Mouse (Mus musculus) cerebellum, postnatal 10 days (tissue): Measurements from ENCODE around the gene Speg.
A peak's percentile ranks its signal among the peaks of the same experiment; 100 is the strongest.

Experiments used
- DNase-seq, 2 experiments: peaks; one replicate each; pipeline ENCODE4 v3.0.0; 2021; ENCODE audit warnings: mixed read lengths in 2 of 2

Gene Speg

DNA sequence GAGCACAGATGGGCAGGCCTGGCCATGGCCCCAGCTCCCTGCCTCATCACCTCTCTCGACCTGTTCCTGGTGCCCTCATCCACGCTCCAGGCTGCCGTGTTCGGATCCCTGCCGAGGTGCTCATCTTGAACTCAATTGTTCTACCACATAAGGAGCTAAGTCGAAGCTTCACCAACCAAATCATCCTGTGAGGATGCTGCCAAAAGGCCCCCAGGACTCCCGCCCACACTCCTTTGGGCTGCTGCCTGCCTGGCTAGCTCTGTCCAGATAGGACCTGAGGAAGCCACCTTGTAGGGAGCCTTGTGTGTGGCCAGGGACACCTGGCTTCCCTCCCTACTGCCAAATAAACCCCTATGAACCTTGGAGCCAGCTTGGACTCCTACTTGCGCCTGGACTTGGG, 67.7 kb downstream of the Speg start:
- peak; percentile 80 to 86 for DNase-seq

DNA sequence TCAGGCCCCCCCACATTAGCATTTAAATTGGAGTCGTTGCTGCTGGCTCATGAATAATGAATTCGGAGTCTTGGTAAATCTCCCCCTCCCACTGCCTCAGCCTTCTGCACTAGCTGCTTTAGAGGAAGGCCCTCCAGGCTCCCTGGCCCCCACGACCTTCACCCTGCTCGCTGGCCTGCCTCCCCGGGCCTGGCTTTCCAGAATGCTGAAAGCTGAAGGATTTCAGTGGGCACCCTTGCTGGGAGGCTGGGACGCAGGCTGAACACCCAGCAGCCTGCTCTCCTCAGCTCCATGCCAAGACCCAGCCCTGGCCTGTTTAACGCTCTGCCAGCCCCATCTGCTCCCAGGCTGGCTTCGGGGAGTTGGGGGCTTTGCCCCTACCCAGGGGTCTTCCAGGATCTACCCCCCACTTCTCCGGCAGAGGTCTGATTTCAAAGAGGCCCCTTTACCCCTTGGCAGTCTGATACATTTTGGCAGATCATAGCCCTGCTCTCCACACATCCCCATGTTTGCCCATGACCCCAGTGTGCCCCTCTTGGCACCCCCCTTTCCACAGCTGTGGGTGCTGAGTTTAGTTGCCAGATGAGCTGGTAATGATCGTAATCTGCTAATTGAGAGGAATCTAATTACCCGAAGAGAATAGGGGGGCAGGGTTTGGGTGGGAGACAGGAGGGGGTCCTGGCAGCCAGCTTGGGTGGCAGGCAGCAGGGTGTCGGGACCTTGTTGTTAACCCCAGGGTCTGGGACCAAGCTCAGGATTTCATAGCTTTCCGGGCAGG, 68.3 kb downstream of the Speg start:
- peak; percentile 80 to 89 for DNase-seq

DNA sequence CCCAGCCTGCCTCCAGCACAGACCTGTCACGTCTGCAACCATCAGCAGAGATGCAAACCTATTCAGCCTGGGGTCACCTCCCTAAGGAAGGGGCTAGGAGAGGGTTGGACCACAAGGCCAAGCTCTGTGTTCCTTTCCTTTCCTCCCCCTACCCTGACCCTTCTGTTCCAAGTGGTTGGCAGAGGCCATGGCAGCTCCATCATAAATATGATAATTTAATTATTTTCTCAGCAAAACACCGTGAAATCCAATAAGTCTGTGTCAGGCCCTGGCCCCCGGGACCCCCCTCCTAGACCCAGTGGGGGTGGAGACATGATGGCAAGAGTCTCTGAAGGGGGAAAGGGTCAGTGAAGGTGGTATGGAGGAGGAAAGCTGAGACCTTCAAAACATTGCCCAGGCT, 69.1 kb downstream of the Speg start:
- peak; percentile 57 to 63 for DNase-seq

DNA sequence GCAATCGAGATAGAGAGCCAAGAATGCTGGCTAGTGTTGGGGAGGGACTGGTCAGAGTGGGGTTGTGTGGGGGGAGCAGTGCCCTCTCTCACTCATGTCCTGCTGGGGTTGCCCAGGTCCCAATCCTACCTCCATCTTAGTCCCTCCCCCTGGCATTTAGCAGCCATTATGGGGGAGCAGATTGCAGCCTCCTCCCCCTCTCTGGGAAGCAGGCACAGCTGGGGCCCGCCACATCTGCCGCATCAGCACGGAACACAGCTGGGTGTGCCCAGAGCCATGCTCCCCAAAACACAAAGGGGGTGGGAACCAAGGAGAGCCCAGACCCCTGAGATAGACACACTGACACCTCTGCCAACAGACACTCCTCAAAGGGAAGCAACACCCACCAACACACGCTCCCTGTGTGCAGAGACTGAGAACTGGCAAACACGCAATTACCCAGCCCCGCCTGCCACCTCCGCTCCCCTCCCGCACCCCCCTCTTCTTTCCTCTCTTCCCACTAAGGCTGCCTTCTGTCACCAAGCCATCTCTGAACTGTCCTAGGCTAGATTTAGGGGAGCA, 70.1 kb downstream of the Speg start:
- DNase-seq = peak; percentile 55 to 61

GRCm38 (mm10) chr1:75445751-75446611, 70.9 kb downstream of the Speg start:
- peak; percentile 86 to 93 for DNase-seq

DNA sequence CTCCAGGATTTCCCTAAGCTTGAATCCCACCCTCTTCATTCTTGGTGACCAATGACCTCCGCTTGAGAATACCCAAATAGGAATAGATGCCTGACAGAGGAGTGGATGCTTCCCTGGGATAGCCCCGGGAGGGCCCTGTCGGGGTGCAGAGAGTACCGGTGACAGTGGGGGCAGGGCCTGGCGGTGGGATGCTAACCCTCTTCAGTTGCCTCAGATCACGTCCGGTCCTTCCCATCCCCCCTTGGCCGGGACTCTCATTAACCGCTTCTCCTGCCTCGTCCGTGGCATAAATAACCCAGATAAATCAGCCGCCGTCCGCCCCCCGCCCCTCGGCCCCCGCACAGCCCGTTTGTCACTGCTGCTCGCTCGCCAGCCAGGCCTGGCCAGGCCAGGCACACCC, 71.6 kb downstream of the Speg start:
- peak; percentile 38 to 48 for DNase-seq

DNA sequence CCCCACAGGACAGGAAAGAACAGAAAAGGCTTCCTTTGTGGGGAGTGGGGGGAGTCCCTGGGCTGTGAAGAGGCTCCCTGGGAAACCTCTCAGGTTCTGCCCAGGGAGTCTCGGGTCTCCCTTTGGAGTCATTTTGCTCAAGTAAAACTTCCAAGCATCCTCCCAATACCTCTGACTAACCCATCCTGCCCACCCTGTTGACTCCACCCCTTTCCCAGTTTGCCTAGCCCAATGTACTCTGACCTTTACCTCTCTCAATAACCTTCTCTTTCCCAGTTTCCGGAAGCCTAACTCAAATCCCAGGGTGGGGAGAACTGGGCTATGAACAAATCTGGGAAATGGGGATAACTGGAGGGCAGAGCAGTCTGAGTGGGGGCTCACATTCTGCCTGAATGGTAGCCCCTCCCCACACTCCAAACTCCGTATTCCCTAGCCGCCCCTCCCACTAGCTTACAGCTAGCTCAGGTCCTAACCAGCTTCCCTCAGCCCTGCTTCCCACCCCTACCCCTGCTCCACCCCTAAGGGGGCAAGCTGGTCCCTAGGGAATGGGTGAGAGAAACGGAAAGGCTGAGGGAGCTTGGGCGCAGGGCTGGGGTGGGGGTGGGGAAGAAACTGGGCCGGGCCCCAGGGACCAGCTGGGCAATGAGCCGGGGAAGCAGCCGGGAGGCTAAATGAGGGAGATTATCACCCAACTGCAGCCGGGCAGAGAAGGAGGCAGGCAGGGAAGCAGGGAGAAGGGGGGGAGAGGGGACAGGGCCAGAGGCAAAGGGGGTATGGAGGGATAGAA, 72.4 kb downstream of the Speg start:
- DNase-seq = peak; percentile 44 to 58

GRCm38 (mm10) chr1:75448052-75448431, 72.9 kb downstream of the Speg start:
- DNase-seq = peak in 1 of 2 experiments; percentile 17

GRCm38 (mm10) chr1:75448937-75449336, 73.8 kb downstream of the Speg start:
- DNase-seq = peak in 1 of 2 experiments; percentile 16

GRCm38 (mm10) chr1:75449377-75450135, 74.5 kb downstream of the Speg start:
- no peak for DNase-seq

GRCm38 (mm10) chr1:75450314-75451005, 75.4 kb downstream of the Speg start, which contains the start of gene Asic4:
Asic4 (plus strand) TSS chr1:75450436.
- peak in 1 of 2 experiments; percentile 24 for DNase-seq

DNA sequence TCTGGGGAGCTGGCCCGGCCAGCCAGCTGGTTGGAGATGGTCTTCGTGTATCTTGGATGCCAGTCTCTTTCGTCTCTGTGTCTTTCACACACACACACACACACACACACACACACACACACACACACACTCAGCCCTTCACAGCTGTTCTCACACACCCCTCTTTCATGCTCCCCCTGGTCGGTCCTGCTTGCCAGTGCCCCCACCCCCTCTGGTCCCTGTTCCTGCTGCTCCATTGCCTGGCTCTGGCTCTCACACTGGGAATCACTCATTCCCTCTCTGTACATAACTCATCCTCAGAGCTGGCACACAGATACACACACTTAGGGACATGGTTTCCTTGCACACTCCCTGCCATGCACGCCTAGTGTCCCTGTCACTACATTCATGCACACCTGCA, 76.8 kb downstream of the Speg start:
- DNase-seq = no peak

- DNase-seq = no peak
These were observed 80.3 kb downstream of the Speg start for GRCm38 (mm10) chr1:75455433-75455832.

DNA sequence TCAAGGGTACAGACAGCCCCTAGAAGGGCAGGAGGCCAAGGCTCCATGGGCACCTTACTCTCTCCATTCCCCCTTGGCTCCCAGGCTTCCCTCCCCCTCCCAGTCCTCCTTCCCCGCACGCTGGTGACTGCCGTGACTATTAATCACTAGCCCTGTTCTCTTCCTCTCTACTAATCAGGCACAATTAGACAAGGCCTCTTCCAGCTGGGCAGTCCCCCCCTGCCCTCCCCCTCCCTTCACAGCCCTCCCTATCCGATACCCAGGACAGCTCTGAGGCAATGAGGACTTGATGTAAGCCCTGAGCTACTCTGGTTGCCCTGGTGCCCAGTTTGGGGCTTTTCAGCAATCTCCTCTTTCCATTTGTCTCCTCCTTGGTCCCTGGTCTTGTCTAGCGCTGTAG, 80.9 kb downstream of the Speg start:
- peak in 1 of 2 experiments; percentile 22 for DNase-seq

DNA sequence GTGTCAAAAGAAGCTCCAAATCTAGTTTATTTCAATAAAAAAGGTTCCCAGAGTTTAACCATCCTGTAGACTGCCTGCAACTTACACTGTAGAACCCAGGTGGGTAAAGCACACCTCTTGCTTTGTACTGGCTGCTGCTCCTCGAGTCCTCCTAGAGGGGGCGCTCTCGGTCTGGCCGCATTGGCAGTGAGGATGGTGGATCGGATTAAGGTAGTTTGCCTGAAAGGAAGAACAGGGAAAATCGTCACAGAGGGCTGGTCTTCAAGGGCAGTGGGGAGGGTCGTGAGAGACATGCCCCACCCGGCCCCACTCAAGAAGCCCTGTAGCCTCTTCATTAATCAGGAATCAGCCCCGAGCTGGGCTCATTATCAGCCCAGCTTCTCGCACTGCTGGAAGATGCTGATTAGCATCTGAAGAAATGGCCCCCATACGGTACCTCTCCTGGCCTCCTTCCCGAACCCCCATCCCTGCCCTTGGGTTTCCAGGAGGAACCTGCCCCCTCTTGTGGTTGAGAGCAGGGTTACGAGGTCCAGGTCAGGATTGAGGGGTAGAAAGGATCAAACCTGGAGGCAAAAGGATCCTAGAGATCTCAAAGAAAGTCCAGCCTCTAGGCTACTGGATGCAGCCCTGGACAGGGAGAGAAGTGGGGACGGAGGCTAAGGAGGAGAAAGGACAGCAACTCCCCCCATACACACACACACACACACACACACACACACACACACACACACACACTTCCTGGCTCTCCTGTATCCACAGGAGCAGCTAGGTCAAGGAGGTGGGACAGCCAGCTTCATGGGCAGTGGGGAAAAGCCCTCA, 81.9 kb downstream of the Speg start:
- peak; percentile 48 to 74 for DNase-seq

DNA sequence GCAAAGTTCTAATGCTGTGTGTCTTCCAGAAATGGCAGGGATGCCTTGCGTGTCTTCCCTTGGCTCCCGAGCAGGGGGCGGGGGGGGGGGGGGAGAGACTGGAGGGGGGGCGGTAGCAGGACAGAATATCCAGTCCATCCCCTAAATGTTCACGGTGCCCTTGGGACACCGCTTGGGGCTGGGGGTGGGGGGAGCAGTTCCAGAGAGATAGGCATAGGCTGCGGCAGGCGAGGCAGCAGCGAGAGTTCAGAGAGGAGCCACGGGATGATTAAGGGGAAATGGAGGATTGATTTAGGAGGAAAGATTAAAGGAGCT, 82.6 kb downstream of the Speg start:
- peak in 1 of 2 experiments; percentile 15 for DNase-seq

DNA sequence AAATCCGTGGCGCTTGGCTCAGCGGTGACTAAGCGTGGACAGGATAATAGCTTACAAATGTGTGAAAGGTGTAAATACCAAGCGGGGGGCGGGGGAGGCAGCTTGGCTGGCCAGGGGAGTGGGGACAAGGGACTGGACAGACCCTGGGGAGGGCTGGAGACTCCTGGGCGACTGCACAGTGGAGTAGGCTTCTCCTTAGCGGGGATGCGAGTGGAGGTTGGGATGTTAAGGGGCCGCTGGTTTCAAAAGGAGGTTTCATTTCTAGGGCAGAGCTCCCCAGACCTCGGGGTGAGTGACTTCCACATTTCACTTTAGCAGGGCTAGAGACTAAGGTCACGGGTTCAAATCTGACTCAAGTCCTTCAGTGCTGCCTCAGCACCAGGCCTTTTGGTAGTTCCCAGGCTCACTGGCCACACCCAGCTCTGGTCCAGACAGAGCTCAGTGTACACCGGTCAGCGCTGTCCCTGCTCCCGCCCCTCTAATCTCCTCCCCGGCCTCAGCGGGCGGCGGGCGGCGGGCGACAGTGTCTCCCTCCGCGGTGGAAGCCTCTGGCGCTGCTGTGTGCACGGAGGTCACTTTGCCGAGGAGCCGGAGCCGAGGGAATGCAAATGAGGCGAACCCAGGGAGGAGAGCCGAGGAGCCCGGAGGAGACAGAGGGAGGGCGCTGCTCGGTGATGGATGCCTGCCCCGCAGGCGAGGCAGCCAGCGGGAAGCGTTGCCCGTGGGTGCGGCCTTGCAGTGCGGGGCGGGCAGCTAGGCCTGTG, 83.1 kb downstream of the Speg start:
- DNase-seq = peak; percentile 33 to 42

- peak; percentile 58 to 71 for DNase-seq
These were observed 83.9 kb downstream of the Speg start for GRCm38 (mm10) chr1:75458789-75459684.

GRCm38 (mm10) chr1:75460297-75460696, 85.2 kb downstream of the Speg start:
- DNase-seq = peak; percentile 45 to 48
